Mouse (Mus musculus): ENCODE data around the gene Col28a1.
"Not testable (repeated sequence)": the region's sequence is repeated elsewhere in the genome, so short reads cannot be mapped to it uniquely, and the experiment has no call there.

The Col28a1 gene

GRCm38 (mm10) chr6:7994736-7995135, 197.7 kb downstream of the Col28a1 start:
- DNase-seq (ENCODE audit: low read depth) = no peak

GRCm38 (mm10) chr6:7983646-7983979, 208.8 kb downstream of the Col28a1 start:
- no peak for DNase-seq (ENCODE audit: low read depth)

GRCm38 (mm10) chr6:7982958-7983645, 209.3 kb downstream of the Col28a1 start:
- DNase-seq (ENCODE audit: low read depth) = not testable (repeated sequence)

DNA sequence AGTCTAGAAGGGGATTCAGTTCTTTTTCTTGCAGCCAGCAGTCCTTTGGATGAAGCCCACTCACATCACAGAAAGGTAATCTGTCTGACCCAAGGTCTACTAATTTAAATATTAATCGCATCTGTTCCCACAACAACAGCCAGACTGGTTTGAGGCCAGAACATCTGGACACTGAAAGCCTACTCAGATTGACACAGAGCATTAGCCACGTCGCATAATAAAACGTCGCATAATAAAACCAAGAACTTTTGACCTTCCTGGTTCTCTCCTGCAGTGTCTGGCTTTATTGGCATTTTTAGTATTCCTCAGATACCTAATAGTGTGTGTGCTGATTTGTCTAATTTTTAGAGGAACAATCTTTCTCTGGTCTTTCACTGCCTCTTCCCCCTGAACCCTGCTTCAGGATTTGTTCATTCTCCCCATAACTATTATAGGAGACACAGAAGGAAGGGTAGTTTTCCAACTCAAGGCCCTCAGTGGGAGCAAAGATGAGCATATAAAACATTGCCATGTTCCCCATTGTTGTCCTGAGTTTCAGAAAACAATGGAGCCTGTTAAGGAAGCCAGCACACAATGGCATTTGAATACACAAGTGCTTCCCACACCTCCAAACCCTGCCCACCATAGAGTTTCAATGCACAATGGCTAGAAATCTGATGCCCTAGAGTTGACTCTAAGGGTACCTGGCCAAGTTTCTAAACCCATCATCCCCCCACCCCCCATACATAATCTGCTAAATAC, 221.2 kb downstream of the Col28a1 start:
- no peak for DNase-seq (ENCODE audit: low read depth)

GRCm38 (mm10) chr6:7969376-7969775, 223.0 kb downstream of the Col28a1 start:
- no peak for DNase-seq (ENCODE audit: low read depth)

DNA sequence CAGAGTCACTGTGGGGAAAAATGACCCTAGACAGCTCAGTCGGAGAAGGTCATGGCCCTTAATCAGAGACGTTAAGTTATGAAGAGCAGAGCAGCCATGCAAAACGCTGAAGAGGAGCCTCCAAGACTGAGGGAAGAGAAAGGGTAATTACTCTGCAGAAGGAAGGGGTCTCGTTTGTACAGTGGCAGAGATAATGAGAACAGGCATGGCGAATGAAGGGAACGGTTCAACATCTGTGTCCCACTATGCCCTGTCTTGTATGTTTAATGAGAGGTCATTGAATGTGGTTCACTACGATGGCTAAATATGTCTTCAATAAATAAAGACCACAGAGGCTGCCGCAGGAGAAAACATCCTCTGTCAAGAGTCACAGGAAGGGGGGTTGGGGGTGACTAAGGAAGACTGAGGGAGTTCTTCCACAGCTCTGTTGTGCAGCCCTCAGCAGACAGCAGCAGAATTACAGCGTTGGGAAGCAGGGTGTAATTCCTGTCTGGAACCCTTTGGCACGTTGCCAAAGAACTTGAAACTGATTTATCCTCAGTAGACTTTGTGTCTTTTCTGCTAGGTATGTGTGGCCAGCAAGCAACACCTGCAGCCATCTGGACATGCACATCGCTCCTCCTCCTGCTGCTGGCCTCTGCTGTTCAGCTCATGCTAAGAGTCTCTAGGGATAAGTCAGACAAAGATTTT, 226.4 kb downstream of the Col28a1 start:
- DNase-seq (ENCODE audit: low read depth) = no peak

DNA sequence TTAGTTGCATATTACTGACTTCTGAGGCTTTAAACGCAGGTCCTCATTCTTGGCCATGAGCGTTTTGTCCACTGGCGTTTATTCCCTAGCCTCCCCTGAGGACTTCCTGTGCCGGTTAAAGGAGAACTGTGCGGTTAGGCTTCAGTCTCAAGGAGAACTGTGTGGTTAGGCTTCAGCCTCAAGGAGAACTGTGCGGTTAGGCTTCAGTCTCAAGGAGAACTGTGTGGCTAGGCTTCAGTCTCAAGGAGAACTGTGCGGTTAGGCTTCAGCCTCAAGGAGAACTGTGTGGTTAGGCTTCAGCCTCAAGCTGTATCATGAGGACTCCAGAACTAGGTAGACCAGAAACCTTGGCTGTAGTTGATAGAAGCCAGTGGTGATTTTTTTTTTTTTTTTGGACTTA, 229.7 kb downstream of the Col28a1 start:
- DNase-seq (ENCODE audit: low read depth) = no peak

DNA sequence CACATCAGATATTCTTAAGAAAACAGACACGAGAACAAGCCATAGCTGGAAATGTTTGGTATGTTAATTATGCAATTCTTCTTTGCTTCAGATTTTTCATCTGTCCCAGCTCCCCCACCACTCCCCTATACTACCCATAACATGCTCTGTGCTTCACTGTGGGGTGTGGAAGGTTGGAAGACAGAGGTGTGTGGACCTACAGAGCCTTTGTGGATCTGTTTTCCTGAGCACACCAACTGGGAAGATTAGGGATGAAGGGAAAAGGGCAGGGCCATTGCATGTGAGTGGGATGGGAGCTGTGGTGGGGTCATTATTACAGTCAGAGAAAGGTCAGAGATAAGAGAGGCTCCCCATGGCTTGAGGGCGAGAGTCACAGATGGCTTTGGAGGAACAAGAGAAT, 240.2 kb downstream of the Col28a1 start:
- DNase-seq (ENCODE audit: low read depth) = no peak

- no peak for DNase-seq (ENCODE audit: low read depth)
Measured at GRCm38 (mm10) chr6:7951778-7952177, 240.6 kb downstream of the Col28a1 start.

Measured in fibroblast of lung, adult 2 months (primary cell).